Comparison of ENCODE assay signal across 8 mouse cellular contexts in genomic region chr8:120518736-120519534, GRCm38 (mm10).
DNase-seq lines count a peak whose midpoint lies in the region; ATAC-seq and TF ChIP-seq lines count a peak whose summit lies in the region.

No protein-coding gene starts in this region.

- H3K36me3 ChIP-seq in liver, embryonic 14.5 days (replicated peaks; ENCODE audit: control insufficient read depth, insufficient read depth, low read depth): peaks cover 8% of the 10 kb centered on the region

- TF ChIP-seq EP300 in liver, embryonic 14.5 days (IDR thresholded peaks at IDR 0.05; ENCODE audit: low read depth): no peak

- no peak overlapping the region for H3K4me2 ChIP-seq in liver, embryonic 14.5 days (ENCODE audit: low read depth)

- no peak overlapping the region for H3K27ac ChIP-seq in cerebellum, adult 2 months (ENCODE audit: insufficient read depth, low read length)
- H3K27ac ChIP-seq in liver, embryonic 14.5 days: no peak overlapping the region

- no peak overlapping the region for H3K4me3 ChIP-seq in cerebellum, adult 2 months (replicated peaks; ENCODE audit: insufficient read depth, low read depth, low read length)
- H3K4me3 ChIP-seq in liver, embryonic 14.5 days (ENCODE audit: insufficient read depth in 1 of 2, low read depth in 2 of 2, low read length in 2 of 2): no peak overlapping the region

- no peak for TF ChIP-seq CTCF in cerebellum, adult 2 months (IDR thresholded peaks at IDR 0.05; ENCODE audit: borderline replicate concordance, insufficient read depth, low read depth, low read length)
- no peak for TF ChIP-seq CTCF in liver, embryonic 14.5 days (IDR thresholded peaks at IDR 0.05; ENCODE audit: low read depth)

- no peaks in the 10 kb centered on the region for H3K9me3 ChIP-seq in liver, embryonic 14.5 days (ENCODE audit: control insufficient read depth, low read length)

- ATAC-seq in liver, embryonic 14.5 days (ENCODE audit: insufficient read depth): peak; percentile 38; the same call in 1 of the 2 replicates
- no peak for ATAC-seq in monocyte, adult 5-6 weeks (replicated peaks; ENCODE audit: insufficient number of reproducible peaks, low FRiP score, low TSS enrichment, poor library complexity, severe bottlenecking)

- H3K9ac ChIP-seq in liver, embryonic 14.5 days (replicated peaks): no peak overlapping the region

- TF ChIP-seq POLR2A in cerebellum, adult 2 months (IDR thresholded peaks at IDR 0.05; ENCODE audit: borderline replicate concordance, insufficient read depth, low read length): no peak

- WGBS in cerebellum, adult 2 months: 66% methylated on average over 14 of the region's 14 CpGs
- WGBS in liver, embryonic 14.5 days (ENCODE audit: insufficient replicate concordance): 85% methylated on average over 14 of the region's 14 CpGs

- DNase-seq in cerebellum, adult 9-11 months: peak; percentile 76
- no peak for DNase-seq in cerebellum, adult 2 months
- peak; percentile 53 to 59 for DNase-seq in lung, adult 18-20 months
- no peak for DNase-seq in lung, postnatal 14 days
- DNase-seq in gastrocnemius, postnatal 25 days: peak; percentile 58
- no peak for DNase-seq in liver, embryonic 14.5 days (ENCODE audit: low read depth in 3 of 3, low spot score in 3 of 3)
- DNase-seq in cerebellum, adult 8-10 months: no peak

- peaks cover 59% of the 10 kb centered on the region for H3K4me1 ChIP-seq in cerebellum, adult 2 months (ENCODE audit: control insufficient read depth, insufficient read depth, low read length)
- peaks cover 0 to 3% of the 10 kb centered on the region in 2 experiments; a peak in 2 of 4 replicates for H3K4me1 ChIP-seq in liver, embryonic 14.5 days (replicated peaks; ENCODE audit: control insufficient read depth in 2 of 2, insufficient read depth in 2 of 2, low read length in 1 of 2)

- no peaks in the 10 kb centered on the region for H3K27me3 ChIP-seq in cerebellum, adult 2 months (ENCODE audit: control insufficient read depth, insufficient read depth, low read length)
- H3K27me3 ChIP-seq in liver, embryonic 14.5 days (ENCODE audit: control insufficient read depth, insufficient read depth, low read length): no peaks in the 10 kb centered on the region

Comparison
In these comparisons a context has a peak if more than half of its experiments do, and no peak if none do; other contexts are left out.
1. DNase-seq: peak in cerebellum, adult 9-11 months (single experiment), lung, adult 18-20 months (2 of 2) and gastrocnemius, postnatal 25 days (single experiment); none in cerebellum, adult 2 months (0 of 2), lung, postnatal 14 days (single experiment), liver, embryonic 14.5 days (0 of 3) and cerebellum, adult 8-10 months (single experiment).